Mouse (Mus musculus): ENCODE measurements at regions not wholly inside any gene's neighbourhood (a gene's known extent, or its start where the extent isn't known, plus 50 kb on each side); places are given as distances from the start of the nearest gene placed in this dataset.

DNA sequence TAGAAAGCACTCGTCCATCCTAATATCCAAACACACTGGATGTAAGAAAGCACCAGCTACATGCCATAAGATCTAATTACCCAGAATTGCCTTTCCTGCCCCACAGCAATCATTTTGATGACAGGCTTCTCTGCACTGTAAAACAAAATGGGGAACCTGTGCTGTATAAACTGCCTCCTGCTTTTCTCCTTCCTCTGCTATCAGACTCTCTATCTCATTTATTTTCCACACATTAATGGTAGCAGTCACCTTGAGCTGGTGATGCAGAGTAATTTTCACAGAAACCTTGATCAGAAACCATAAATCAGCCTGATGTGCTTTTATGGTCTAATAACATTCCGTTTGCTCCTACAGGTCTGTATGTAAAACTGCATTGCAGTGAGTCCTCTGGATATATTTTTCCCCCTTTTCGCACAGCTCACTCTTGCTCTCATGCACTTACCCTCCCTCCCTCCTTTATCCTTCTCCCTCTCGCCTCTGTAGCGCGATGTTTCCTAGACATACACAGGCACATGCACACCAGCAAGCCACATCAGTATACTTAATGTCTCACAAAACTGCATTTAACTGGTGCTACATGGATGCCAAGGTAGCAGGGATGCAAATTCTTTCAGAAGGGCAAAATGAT is 595.9 kb upstream of the Stxbp6 start:
- H3K9me3 ChIP-seq (replicated peaks): no peaks in the 10 kb centered on the region
- no peaks in the 10 kb centered on the region for H3K36me3 ChIP-seq
- H3K4me1 ChIP-seq (replicated peaks): no peaks in the 10 kb centered on the region
- H3K4me3 ChIP-seq: no peak overlapping the region
- H3K27ac ChIP-seq: no peak overlapping the region
- no peak overlapping the region for H3K4me2 ChIP-seq
- H3K9ac ChIP-seq: no peak overlapping the region
- no peak for ATAC-seq (replicated peaks; ENCODE audit: insufficient number of reproducible peaks, insufficient read depth, low FRiP score, low read depth)
- H3K27me3 ChIP-seq: no peaks in the 10 kb centered on the region
- WGBS: 79% methylated on average over 6 of the region's 6 CpGs

DNA sequence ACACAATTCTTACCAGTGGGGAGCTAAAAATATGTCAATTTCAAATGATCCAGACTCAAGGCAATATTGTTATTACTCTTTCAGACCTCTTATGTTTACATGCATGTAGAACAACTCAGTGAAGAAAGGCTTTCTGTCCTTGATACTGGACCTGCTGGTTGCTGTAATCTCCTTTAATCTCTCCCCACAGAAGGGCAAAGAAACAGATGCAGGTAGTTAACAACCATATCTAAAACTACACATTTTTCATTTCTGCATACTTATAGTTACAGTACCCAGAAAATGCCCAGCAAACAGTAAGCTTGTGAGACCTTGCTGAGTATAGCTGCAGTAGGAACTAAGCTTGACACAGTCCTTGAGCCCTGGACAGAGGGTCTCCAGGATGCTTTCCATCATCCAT is 585.1 kb upstream of the Stxbp6 start:
- Histone ChIP-seq H3K4me2 (no peak overlapping the region), H3K36me3 (no peaks in the 10 kb centered on the region), H3K27ac (no peak overlapping the region), H3K27me3 (no peaks in the 10 kb centered on the region), H3K4me1 (replicated peaks) (no peaks in the 10 kb centered on the region), H3K9me3 (replicated peaks) (no peaks in the 10 kb centered on the region), H3K4me3 (no peak overlapping the region), H3K9ac (no peak overlapping the region)
- no peak for ATAC-seq (replicated peaks; ENCODE audit: insufficient number of reproducible peaks, insufficient read depth, low FRiP score, low read depth)

DNA sequence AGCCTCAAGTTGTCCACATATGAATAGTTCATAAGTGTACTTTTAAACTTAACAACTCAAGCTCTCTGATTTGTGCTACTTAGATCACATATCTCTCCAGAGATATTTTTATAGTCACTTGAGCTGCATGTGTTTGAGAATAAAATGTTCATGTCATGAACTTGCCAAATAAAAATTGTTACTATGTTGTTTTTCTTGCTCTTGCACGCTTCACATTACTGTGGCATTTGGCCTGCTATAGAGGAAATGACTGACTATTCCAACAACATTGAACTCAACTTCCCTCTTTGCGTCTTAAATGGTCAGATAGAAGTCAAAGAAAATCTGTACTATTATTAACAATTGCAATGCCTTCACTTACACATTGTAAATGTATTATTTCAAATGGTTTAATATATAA is 582.1 kb upstream of the Stxbp6 start:
- Histone ChIP-seq H3K27ac (no peak overlapping the region), H3K9ac (no peak overlapping the region), H3K4me1 (replicated peaks) (no peaks in the 10 kb centered on the region), H3K4me2 (no peak overlapping the region), H3K4me3 (no peak overlapping the region), H3K9me3 (replicated peaks) (no peaks in the 10 kb centered on the region), H3K36me3 (no peaks in the 10 kb centered on the region), H3K27me3 (no peaks in the 10 kb centered on the region)
- no peak for ATAC-seq (replicated peaks; ENCODE audit: insufficient number of reproducible peaks, insufficient read depth, low FRiP score, low read depth)
- WGBS: 55% methylated on average over 2 of the region's 2 CpGs

DNA sequence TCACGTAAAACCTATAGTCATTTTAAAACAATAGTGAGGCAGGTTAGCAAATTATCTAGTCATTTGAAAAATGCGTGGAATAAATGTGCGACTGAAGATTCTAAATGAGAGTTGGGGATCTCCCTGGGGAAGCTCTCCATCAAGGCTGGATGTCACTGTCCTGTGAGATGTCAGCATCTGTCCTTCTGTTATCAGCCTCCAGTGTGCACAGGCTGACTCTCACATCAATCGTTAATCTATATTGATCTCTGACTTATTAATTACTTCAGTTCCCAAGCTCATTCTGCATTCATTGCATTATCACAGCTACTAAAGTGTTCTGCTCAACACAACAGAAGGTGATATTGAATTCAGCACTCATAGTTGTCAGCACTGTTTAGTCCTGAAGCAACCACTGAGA is 574.1 kb upstream of the Stxbp6 start:
- H3K9ac ChIP-seq: no peak overlapping the region
- H3K27ac ChIP-seq: no peak overlapping the region
- no peak overlapping the region for H3K4me2 ChIP-seq
- ATAC-seq (replicated peaks; ENCODE audit: insufficient number of reproducible peaks, insufficient read depth, low FRiP score, low read depth): no peak
- WGBS: 85% methylated on average over 4 of the region's 4 CpGs
- H3K9me3 ChIP-seq (replicated peaks): no peaks in the 10 kb centered on the region
- no peaks in the 10 kb centered on the region for H3K27me3 ChIP-seq
- H3K4me1 ChIP-seq (replicated peaks): no peaks in the 10 kb centered on the region
- no peaks in the 10 kb centered on the region for H3K36me3 ChIP-seq
- no peak overlapping the region for H3K4me3 ChIP-seq

DNA sequence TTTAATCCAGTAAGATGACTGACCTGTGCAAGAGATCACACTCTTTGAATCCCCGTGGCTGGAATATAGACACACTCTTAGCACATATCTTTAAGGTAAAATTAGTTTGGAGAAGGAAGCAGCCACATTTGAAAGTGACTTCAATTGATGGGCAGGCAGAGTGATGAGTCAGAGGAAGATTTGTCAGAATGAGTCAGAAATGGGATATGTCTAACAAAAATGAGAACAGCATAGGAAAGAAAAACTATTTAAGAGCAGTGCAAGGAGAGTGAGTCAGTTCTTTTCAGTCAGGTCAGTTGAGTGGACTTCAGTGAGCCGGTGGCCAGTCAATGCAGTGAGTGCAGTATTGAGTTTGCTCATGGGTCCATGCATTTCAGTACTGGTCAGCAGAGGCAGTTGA is 569.7 kb upstream of the Stxbp6 start:
- WGBS: 70% methylated on average over 2 of the region's 2 CpGs
- Histone ChIP-seq H3K9ac (no peak overlapping the region), H3K9me3 (replicated peaks) (no peaks in the 10 kb centered on the region), H3K4me3 (no peak overlapping the region), H3K4me2 (no peak overlapping the region), H3K36me3 (no peaks in the 10 kb centered on the region), H3K27me3 (no peaks in the 10 kb centered on the region), H3K4me1 (replicated peaks) (no peaks in the 10 kb centered on the region), H3K27ac (no peak overlapping the region)
- no peak for ATAC-seq (replicated peaks; ENCODE audit: insufficient number of reproducible peaks, insufficient read depth, low FRiP score, low read depth)

DNA sequence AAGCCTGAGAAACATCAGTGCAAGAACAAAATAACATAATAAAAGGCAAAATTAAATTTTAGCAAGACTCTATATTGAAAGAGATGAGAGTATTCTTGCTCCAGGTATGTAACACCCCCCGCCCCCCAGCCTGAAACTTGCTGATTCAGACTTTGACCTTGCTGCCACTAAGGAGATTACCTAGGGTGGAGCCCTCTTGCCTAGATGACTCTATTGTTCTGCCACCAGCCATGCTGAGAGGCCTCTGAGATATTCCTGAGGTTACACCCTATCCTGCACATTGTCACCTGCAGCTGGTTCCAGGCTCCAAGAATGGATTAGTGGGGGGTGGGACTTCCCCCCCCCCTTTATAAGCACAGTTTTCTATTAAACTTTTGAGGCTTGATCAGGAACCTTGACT is 548.3 kb upstream of the Stxbp6 start:
- no peak overlapping the region for H3K27ac ChIP-seq
- H3K36me3 ChIP-seq: no peaks in the 10 kb centered on the region
- no peaks in the 10 kb centered on the region for H3K27me3 ChIP-seq
- H3K4me3 ChIP-seq: no peak overlapping the region
- 68% methylated on average over 1 of the region's 1 CpGs for WGBS
- no peak for ATAC-seq (replicated peaks; ENCODE audit: insufficient number of reproducible peaks, insufficient read depth, low FRiP score, low read depth)
- no peaks in the 10 kb centered on the region for H3K9me3 ChIP-seq (replicated peaks)
- H3K4me1 ChIP-seq (replicated peaks): no peaks in the 10 kb centered on the region
- no peak overlapping the region for H3K4me2 ChIP-seq
- no peak overlapping the region for H3K9ac ChIP-seq

DNA sequence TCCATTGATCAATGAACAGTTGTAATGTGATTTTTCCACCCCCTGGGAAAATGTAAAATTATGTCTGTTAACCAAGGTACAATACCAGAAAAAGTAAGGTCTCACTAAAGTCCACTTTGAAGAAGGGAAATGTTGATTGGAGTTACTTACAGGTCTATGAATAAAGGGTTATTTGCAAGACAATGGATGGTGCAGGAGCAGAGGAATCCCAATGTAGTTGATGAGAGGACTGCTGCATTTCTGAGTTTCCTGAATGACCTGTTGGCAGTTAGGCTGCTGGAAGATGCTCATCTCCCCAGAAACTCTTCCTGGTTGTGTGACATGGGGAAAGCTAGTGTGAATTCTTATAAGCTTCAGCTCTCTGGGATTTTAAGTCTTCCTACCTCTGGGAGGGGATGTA is 545.5 kb upstream of the Stxbp6 start:
- H3K9me3 ChIP-seq (replicated peaks): no peaks in the 10 kb centered on the region
- H3K27me3 ChIP-seq: no peaks in the 10 kb centered on the region
- no peak for ATAC-seq (replicated peaks; ENCODE audit: insufficient number of reproducible peaks, insufficient read depth, low FRiP score, low read depth)

DNA sequence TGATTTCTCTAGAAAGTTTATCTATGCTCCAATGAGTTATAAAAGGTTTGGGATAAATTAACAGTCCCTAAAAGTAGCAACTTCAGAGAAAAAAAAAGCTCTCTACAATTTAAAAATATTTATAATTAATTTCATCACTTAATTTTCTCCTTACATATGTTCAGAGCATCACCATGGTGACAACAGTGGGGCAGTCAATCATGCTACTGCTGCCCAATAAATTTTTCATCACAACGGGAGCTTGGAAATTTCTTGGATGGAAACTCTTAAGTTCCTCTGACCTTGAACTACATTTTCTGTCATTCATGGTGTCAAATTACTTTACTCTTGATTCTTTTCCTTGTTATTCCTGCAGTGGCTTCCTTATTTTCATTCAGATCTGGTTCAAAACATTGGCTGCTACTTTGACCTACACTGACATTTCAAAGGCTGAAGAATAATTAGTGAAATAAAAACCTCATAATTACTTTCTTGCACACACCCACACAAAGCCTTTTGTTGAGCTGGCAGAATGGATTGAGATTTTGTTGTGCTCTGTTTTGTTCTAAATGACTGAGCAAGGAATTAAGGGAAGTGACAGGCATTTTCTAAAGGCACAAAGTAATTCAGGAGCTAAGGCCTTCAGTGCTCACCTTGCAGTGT is 540.1 kb upstream of the Stxbp6 start:
- no peaks in the 10 kb centered on the region for H3K4me1 ChIP-seq (replicated peaks)
- no peak overlapping the region for H3K9ac ChIP-seq
- H3K9me3 ChIP-seq (replicated peaks): no peaks in the 10 kb centered on the region
- H3K27ac ChIP-seq: no peak overlapping the region
- no peak overlapping the region for H3K4me2 ChIP-seq
- no peak for ATAC-seq (replicated peaks; ENCODE audit: insufficient number of reproducible peaks, insufficient read depth, low FRiP score, low read depth)
- H3K4me3 ChIP-seq: no peak overlapping the region
- no peaks in the 10 kb centered on the region for H3K27me3 ChIP-seq
- WGBS: 54% methylated on average over 1 of the region's 1 CpGs
- H3K36me3 ChIP-seq: no peaks in the 10 kb centered on the region

More for the DNA sequence above, 545.5 kb upstream of the Stxbp6 start:
- Histone ChIP-seq H3K4me3 (no peak overlapping the region), H3K4me1 (replicated peaks) (no peaks in the 10 kb centered on the region), H3K36me3 (no peaks in the 10 kb centered on the region), H3K4me2 (no peak overlapping the region), H3K27ac (no peak overlapping the region), H3K9ac (no peak overlapping the region)

DNA sequence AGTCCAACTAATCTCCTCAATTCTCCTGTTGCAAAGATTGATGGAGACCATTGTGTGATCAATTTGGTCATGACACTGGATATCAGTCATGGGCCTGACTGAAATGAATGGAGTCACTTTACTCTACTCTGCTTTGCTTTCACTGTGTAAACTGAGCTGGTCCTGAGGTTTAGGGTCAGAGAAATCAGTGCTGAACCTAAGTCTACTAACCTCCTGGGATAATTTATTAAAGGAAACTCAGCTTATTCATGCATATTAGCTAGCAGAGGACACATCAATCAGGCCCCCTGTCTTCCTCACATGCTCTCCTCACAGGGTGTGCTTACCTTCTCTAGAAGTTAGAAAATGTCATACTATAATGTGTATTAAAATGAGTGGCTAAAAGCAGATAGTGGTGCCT is 539.6 kb upstream of the Stxbp6 start:
- Histone ChIP-seq H3K9ac (no peak overlapping the region), H3K9me3 (replicated peaks) (no peaks in the 10 kb centered on the region), H3K36me3 (no peaks in the 10 kb centered on the region), H3K4me2 (no peak overlapping the region), H3K4me1 (replicated peaks) (no peaks in the 10 kb centered on the region), H3K27me3 (no peaks in the 10 kb centered on the region), H3K4me3 (no peak overlapping the region), H3K27ac (no peak overlapping the region)
- ATAC-seq (replicated peaks; ENCODE audit: insufficient number of reproducible peaks, insufficient read depth, low FRiP score, low read depth): no peak

DNA sequence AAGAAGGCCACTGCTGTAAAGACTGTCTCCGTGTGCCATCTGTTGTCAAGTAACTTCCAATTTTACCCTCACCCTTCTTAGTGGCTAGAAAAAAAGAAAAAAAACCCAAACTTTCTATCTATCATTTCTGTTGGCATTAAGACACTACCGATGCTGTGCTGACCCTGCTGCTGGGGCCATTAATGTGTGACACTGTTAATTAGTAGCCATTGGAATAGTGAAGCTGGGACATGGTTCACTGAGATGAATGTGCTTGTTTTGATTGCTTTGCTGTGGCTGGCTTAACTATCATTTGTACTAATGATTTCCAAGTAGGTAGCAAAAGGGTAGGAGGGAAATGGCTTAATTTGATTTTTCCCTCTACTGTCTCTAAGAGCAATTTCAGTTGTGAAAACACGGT is 524.9 kb upstream of the Stxbp6 start:
- no peak for ATAC-seq (replicated peaks; ENCODE audit: insufficient number of reproducible peaks, insufficient read depth, low FRiP score, low read depth)
- Histone ChIP-seq H3K4me1 (replicated peaks) (no peaks in the 10 kb centered on the region), H3K4me2 (no peak overlapping the region), H3K36me3 (no peaks in the 10 kb centered on the region), H3K9ac (no peak overlapping the region), H3K27ac (no peak overlapping the region), H3K9me3 (replicated peaks) (no peaks in the 10 kb centered on the region), H3K4me3 (no peak overlapping the region), H3K27me3 (no peaks in the 10 kb centered on the region)
- 71% methylated on average over 3 of the region's 3 CpGs for WGBS

DNA sequence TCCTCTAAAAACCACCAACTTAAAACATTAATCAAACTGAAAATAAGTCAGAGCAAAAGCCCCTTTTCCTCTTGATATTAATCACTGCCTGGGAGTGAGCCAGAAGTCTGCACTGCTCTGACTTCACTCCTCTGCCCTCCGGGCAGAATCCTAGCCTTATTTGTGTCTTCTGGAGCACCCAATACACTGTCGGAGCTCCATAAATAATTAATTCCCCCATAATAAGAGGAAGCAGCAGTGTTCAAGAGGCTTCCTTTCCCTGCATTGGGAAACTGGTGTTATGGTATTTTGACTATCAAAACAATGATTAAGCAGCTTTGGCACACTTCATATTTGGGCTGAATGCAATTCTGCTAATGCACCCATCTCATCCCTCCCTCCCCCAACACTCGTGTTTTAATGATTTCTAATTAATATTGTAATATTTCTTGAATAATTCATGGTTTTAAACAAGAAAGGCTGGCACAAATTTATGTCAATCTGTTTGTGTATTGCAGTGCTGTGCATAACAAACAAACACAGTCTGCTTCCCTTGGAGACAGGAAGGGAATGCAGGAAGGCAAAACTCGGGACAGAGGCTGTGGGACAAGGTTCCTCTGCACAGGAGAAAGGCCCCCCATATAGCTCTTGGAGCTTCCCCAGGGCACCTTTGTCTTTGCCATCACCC is 523.5 kb upstream of the Stxbp6 start:
- no peaks in the 10 kb centered on the region for H3K4me1 ChIP-seq (replicated peaks)
- ATAC-seq (replicated peaks; ENCODE audit: insufficient number of reproducible peaks, insufficient read depth, low FRiP score, low read depth): no peak

DNA sequence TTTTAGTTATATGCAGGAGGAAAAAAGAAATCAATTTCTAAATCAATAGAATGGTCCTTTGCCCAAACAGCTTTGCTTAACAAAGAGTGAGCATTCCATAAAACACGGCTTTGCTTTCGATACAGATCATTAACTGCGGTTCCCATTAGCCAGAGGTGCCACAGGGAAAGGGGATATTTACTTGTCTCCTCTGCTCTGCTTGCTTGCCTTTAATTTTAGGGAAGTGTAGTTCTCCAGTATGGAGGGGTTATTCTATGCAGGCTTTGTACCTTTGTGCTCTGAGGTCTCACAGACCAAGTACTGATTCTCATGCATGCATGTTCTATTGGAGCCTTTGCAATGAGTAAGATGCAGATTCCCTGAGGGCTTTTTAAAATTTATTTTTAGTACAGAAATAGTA is 520.2 kb upstream of the Stxbp6 start:
- Histone ChIP-seq H3K9ac (no peak overlapping the region), H3K4me1 (replicated peaks) (no peaks in the 10 kb centered on the region), H3K9me3 (replicated peaks) (no peaks in the 10 kb centered on the region), H3K36me3 (no peaks in the 10 kb centered on the region), H3K4me3 (no peak overlapping the region), H3K4me2 (no peak overlapping the region), H3K27me3 (no peaks in the 10 kb centered on the region), H3K27ac (no peak overlapping the region)
- WGBS: 88% methylated on average over 3 of the region's 3 CpGs
- ATAC-seq (replicated peaks; ENCODE audit: insufficient number of reproducible peaks, insufficient read depth, low FRiP score, low read depth): no peak

More for the DNA sequence above, 523.5 kb upstream of the Stxbp6 start:
- Histone ChIP-seq H3K27me3 (no peaks in the 10 kb centered on the region), H3K36me3 (no peaks in the 10 kb centered on the region), H3K4me3 (no peak overlapping the region), H3K27ac (no peak overlapping the region), H3K9me3 (replicated peaks) (no peaks in the 10 kb centered on the region), H3K9ac (no peak overlapping the region), H3K4me2 (no peak overlapping the region)
- WGBS: 54% methylated on average over 4 of the region's 4 CpGs

Measured in heart, embryonic 15.5 days (tissue).